Mouse (Mus musculus) cortical plate, adult 2 months (tissue): ENCODE results near the gene Lce1k. TPM values are rescaled to one million over a fixed set of nuclear protein-coding genes. Genes with fewer than 3 reads are reported as not detected.
"Not testable (repeated sequence)": the region's sequence is repeated elsewhere in the genome, so short reads cannot be mapped to it uniquely, and the experiment has no call there.

Experiments used
- H3K27ac ChIP-seq: fragments of 200-500 bp; 2 replicates; pipeline ENCODE4 v1.5.1; 2012; ENCODE audit warnings: low read length, control low read depth, inconsistent platforms; ENCODE audit not compliant: insufficient read depth
- H3K4me1 ChIP-seq: fragments of 200-500 bp; 2 replicates; pipeline ENCODE4 v1.6.1; 2011; ENCODE audit warnings: low read length; ENCODE audit not compliant: control insufficient read depth, insufficient read depth
- H3K4me3 ChIP-seq: fragments of 200-500 bp; 2 replicates; pipeline ENCODE4 v1.5.1; 2011; ENCODE audit warnings: mild to moderate bottlenecking, low read length, control low read depth; ENCODE audit not compliant: insufficient read depth
- CTCF ChIP-seq: fragments of 200-500 bp; IDR thresholded peaks from 2 replicates; pipeline ENCODE4 v1.5.1; 2011; ENCODE audit warnings: mild to moderate bottlenecking, control low read depth, low read length; ENCODE audit not compliant: insufficient read depth; ENCODE audit errors: extremely low read depth
- POLR2A ChIP-seq: fragments of 200-500 bp; IDR thresholded peaks from 2 replicates; pipeline ENCODE4 v1.6.1; 2011; ENCODE audit warnings: mild to moderate bottlenecking, low read length, control low read depth; ENCODE audit not compliant: insufficient read depth; ENCODE audit errors: extremely low read depth
- polyA plus RNA-seq: library from polyadenylated mRNA; depleted of rRNA; stranded (reverse); fragments of >200 nt; gene quantifications from 2 replicates; pipeline ENCODE4 v1.2.3, GENCODE M21; 2012; rRNA removed

Gene Lce1k
- polyA plus RNA-seq = not detected in 2 replicates

DNA sequence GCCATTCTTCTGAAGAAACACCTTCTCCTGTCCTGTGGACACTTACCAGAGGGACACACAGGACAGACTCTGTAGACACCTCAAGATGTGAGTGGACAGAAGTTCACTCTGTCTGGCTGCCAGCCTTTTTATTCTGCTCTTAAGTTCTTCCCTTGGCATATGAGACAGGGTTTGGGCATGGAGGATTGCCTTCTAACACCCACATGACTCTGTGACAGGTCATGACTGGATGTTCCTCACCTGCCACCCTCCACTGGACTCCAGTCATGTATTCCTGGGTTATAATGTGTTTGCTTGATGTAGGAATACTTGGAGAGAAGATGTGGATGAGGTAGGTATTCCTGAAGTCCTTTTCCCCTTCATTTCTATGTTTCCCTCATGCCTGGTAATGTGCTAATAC lies at the start of gene Lce1k:
Gene Lce1k (minus strand): TSS at position 101 of the 400 bp plus-strand sequence.
- no peak within 1 kb of the TSS for H3K27ac ChIP-seq
- H3K4me3 ChIP-seq = no peak within 1 kb of the TSS
- no peak for TF ChIP-seq POLR2A
- no peak for TF ChIP-seq CTCF
- H3K4me1 ChIP-seq = no peaks in the 10 kb centered on the region

DNA sequence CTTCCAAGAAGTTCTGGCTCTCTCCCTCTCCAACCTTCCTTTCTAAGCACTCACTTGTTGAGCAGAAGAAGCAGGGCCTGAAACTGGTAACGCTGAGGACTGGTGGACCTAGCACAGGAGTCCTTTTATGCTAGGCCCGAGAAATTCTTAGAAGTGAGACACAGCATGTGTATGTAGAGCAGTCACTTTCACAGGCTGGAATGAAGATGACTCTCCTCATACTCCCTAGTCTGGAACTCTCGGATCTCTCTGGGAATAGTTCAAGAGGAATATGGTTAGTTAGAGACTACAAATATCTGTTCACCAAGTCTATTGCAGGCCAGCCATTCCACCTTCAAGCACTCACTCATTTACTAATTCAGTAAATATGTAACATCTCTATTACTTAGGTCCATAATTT lies 43.5 kb upstream of the Lce1k start, which contains the start of gene Lce1l:
Gene Lce1l (minus strand): TSS at position 101 of the 400 bp plus-strand sequence.
- Histone ChIP-seq H3K27ac (no peak within 1 kb of the TSS), H3K4me3 (no peak within 1 kb of the TSS), H3K4me1 (no peaks in the 10 kb centered on the region)
- TF ChIP-seq POLR2A (no peak), CTCF (no peak)

DNA sequence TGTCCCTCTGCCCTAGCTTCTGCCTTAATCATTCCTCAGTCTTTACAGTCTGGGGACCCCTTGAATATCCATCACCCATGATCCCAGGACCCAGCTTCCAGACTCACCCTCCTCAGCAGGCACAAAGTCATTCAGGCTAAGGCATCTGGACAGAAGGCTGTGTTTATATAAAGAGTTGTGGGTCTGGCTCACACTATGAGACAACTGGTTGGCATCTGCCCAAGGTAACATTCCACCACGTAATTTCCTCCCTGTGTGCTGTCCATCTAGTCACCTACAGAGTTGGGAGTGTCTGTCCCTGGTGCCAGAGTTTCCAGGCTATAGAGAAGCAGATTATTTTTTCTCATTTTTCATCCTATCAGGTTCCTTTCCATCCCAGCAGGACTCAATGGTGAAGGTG lies 19.4 kb upstream of the Lce1k start, which contains the start of gene Kprp:
Gene Kprp (minus strand): TSS at position 140 of the 400 bp plus-strand sequence.
- Histone ChIP-seq H3K4me3 (no peak within 1 kb of the TSS), H3K27ac (no peak within 1 kb of the TSS), H3K4me1 (no peaks in the 10 kb centered on the region)
- no peak for TF ChIP-seq POLR2A

- Histone ChIP-seq H3K4me1 (no peaks in the 10 kb centered on the region), H3K27ac (no peak overlapping the region), H3K4me3 (no peak overlapping the region)
- peak; percentile 29; the same call in 1 of the 2 replicates for TF ChIP-seq CTCF
- TF ChIP-seq POLR2A = no peak
Observed at GRCm38 (mm10) chr3:92825808-92826207, 18.1 kb upstream of the Lce1k start.

DNA sequence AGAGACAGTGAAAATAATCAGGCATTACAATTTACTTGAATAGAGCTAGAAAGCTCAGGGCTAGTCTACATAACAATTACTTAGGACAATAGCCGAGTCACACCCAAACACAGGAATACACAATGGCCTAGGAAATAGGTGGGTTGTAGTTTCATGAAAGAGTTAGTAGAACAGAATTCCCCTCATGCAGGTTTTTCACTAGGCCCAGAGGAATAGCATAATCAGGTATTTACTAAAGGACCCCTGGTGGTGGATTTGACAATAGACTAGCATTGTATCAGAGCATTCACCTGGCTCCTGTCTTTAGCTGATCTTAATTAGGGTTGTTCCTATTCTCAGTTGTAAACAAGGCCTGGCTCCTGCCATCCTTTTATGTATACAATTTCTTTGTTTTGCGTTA lies 8.3 kb upstream of the Lce1k start:
- H3K27ac ChIP-seq, H3K4me3 ChIP-seq, H3K4me1 ChIP-seq: not testable (repeated sequence)

- Histone ChIP-seq H3K4me1 (no peaks in the 10 kb centered on the region), H3K27ac (no peak overlapping the region), H3K4me3 (no peak overlapping the region)
- TF ChIP-seq CTCF (no peak), POLR2A (no peak)
Observed at GRCm38 (mm10) chr3:92815581-92815980, 7.9 kb upstream of the Lce1k start.

- no peak within 1 kb of the TSS for H3K27ac ChIP-seq
- H3K4me3 ChIP-seq = no peak within 1 kb of the TSS
- TF ChIP-seq CTCF = no peak
- no peak for TF ChIP-seq POLR2A
- H3K4me1 ChIP-seq = no peaks in the 10 kb centered on the region
Observed at GRCm38 (mm10) chr3:92790414-92790813, 17.3 kb downstream of the Lce1k start, which contains the start of gene Lce1j. TSS of gene Lce1j (minus strand) at chr3:92790514.

DNA sequence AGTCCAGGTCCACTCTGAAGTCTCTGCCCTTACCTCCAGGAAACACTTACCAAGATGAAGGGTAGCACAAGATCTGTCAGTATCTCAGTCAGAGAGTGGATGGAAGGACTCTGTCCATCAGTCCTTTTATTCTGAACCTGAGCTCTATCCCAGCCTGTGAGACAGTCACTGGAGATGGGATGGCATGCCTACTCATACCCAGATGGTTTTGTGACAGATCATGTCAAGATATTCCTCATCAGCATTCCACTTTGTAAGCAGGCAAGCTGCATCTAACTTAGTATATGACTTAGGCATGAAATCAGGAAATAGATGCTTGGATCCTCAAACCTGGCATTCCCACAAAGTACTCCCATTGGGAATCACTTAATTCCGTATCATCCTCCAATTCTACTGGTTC lies 28.9 kb downstream of the Lce1k start, which contains the start of gene Lce1i:
Gene Lce1i (minus strand): TSS at position 101 of the 400 bp plus-strand sequence.
- Histone ChIP-seq H3K27ac (no peak within 1 kb of the TSS), H3K4me1 (no peaks in the 10 kb centered on the region), H3K4me3 (no peak within 1 kb of the TSS)
- TF ChIP-seq CTCF (no peak), POLR2A (no peak)

- Histone ChIP-seq H3K27ac (no peak overlapping the region), H3K4me1 (no peaks in the 10 kb centered on the region), H3K4me3 (no peak overlapping the region)
- TF ChIP-seq CTCF (no peak), POLR2A (no peak)
Observed at GRCm38 (mm10) chr3:92771573-92771972, 36.1 kb downstream of the Lce1k start.

DNA sequence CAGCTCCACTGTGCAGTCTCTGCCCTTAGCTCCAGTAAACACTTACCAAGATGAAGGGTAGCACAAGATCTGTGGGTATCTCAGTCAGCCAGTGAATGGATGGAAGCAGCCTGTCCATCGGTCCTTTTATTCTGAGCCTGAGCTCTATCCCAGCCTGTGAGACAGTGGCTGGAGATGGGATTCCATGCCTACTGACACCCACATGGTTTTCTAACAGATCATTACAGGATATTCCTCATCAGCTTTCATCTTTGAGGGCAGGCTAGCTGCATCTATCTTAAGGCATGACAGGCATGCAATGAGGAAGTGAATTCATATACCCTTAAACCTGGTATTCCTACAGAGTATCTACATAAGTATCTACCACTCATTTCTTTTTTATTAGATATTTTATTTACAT lies 42.7 kb downstream of the Lce1k start, which contains the start of gene Lce1h:
Gene Lce1h (minus strand): TSS at position 101 of the 400 bp plus-strand sequence.
- TF ChIP-seq POLR2A (no peak), CTCF (no peak)
- Histone ChIP-seq H3K4me1 (no peaks in the 10 kb centered on the region), H3K4me3 (no peak within 1 kb of the TSS), H3K27ac (no peak within 1 kb of the TSS)

Other genes with a start within 250 kb of the Lce1k start
- not detected in 2 replicates for gene Ivl, start 234.2 kb downstream of the Lce1k start, polyA plus RNA-seq
- not detected in 2 replicates for gene Smcp, start 218.9 kb downstream of the Lce1k start, polyA plus RNA-seq
- not detected in 2 replicates for gene 2210017I01Rik, start 200.4 kb downstream of the Lce1k start, polyA plus RNA-seq
- not detected in 2 replicates for gene Lce6a, start 186.2 kb downstream of the Lce1k start, polyA plus RNA-seq
- gene Lce1a1, start 159.6 kb downstream of the Lce1k start, polyA plus RNA-seq = not detected in 2 replicates
- not detected in 2 replicates for gene Lce1b, start 151.0 kb downstream of the Lce1k start, polyA plus RNA-seq
- gene Lce1a2, start 137.6 kb downstream of the Lce1k start, polyA plus RNA-seq = not detected in 2 replicates
- gene Lce1c, start 128.6 kb downstream of the Lce1k start, polyA plus RNA-seq = not detected in 2 replicates
- gene Lce1d, start 120.7 kb downstream of the Lce1k start, polyA plus RNA-seq = not detected in 2 replicates
- not detected in 2 replicates for gene Lce1e, start 98.8 kb downstream of the Lce1k start, polyA plus RNA-seq
- gene Lce1f, start 87.5 kb downstream of the Lce1k start, polyA plus RNA-seq = not detected in 2 replicates
- not detected in 2 replicates for gene Gm38119, start 68.8 kb downstream of the Lce1k start, polyA plus RNA-seq
- gene Lce1g, start 55.6 kb downstream of the Lce1k start, polyA plus RNA-seq = not detected in 2 replicates
- not detected in 2 replicates for gene Lce1h, start 42.8 kb downstream of the Lce1k start, polyA plus RNA-seq
- gene Lce1i, start 29.0 kb downstream of the Lce1k start, polyA plus RNA-seq = not detected in 2 replicates
- not detected in 2 replicates for gene Lce1j, start 17.4 kb downstream of the Lce1k start, polyA plus RNA-seq
- gene Kprp, start 19.4 kb upstream of the Lce1k start, polyA plus RNA-seq = not detected in 2 replicates
- gene Lce1l, start 43.4 kb upstream of the Lce1k start, polyA plus RNA-seq = not detected in 2 replicates
- not detected in 2 replicates for gene 2310050C09Rik, start 62.3 kb upstream of the Lce1k start, polyA plus RNA-seq
- gene Lce3a, start 118.3 kb upstream of the Lce1k start, polyA plus RNA-seq = not detected in 2 replicates
- not detected in 2 replicates for gene Lce3b, start 125.1 kb upstream of the Lce1k start, polyA plus RNA-seq
- not detected in 2 replicates for gene Lce3c, start 136.6 kb upstream of the Lce1k start, polyA plus RNA-seq
- gene Lce3d, start 149.5 kb upstream of the Lce1k start, polyA plus RNA-seq = not detected in 2 replicates
- not detected in 2 replicates for gene Lce3e, start 159.2 kb upstream of the Lce1k start, polyA plus RNA-seq
- gene Lce3f, start 184.3 kb upstream of the Lce1k start, polyA plus RNA-seq = not detected in 2 replicates
- 0.21 and 0.27 TPM in 2 replicates for gene Crct1, start 207.8 kb upstream of the Lce1k start, polyA plus RNA-seq
- not detected in 2 replicates for gene Lce1m, start 211.2 kb upstream of the Lce1k start, polyA plus RNA-seq